Mouse (Mus musculus) heart, embryonic 11.5 days (tissue): ENCODE measurements around the gene Gm10600. TPM values are rescaled to one million over a fixed set of nuclear protein-coding genes. Genes with fewer than 3 reads are reported as not detected.
"Not testable (repeated sequence)": the region's sequence is repeated elsewhere in the genome, so short reads cannot be mapped to it uniquely, and the experiment has no call there.

ENCODE experiments used
- ATAC-seq: fragments of 200-750 bp; cut with Nextera tagmentation; replicated peaks from 2 replicates; pipeline ENCODE4 v1.8.0; 2017; ENCODE audit warnings: moderate library complexity; ENCODE audit not compliant: insufficient number of reproducible peaks, low FRiP score, low TSS enrichment
- H3K27ac ChIP-seq: fragments of 300-500 bp; sonication (generic); 2 replicates; pipeline ENCODE4 v1.5.1; 2014; ENCODE audit warnings: mild to moderate bottlenecking, low read depth, low read length
- H3K27me3 ChIP-seq: fragments of 300-500 bp; sonication (generic); 2 replicates; pipeline ENCODE4 v1.6.1; 2014; ENCODE audit warnings: mild to moderate bottlenecking, low read length, mixed read lengths; ENCODE audit not compliant: control insufficient read depth, insufficient read depth
- H3K36me3 ChIP-seq: fragments of 300-500 bp; sonication (generic); 2 replicates; pipeline ENCODE4 v1.6.1; 2014; ENCODE audit warnings: mild to moderate bottlenecking, low read length, moderate library complexity, mixed read lengths; ENCODE audit not compliant: control insufficient read depth, insufficient read depth
- H3K4me1 ChIP-seq: fragments of 300-500 bp; sonication (generic); 2 replicates; pipeline ENCODE4 v1.6.1; 2014; ENCODE audit warnings: low read length; ENCODE audit not compliant: control insufficient read depth, insufficient read depth
- H3K4me2 ChIP-seq: fragments of 300-500 bp; sonication (generic); 2 replicates; pipeline ENCODE4 v1.6.1; 2014; ENCODE audit warnings: mild to moderate bottlenecking, moderate library complexity
- H3K4me3 ChIP-seq: fragments of 300-500 bp; sonication (generic); 2 replicates; pipeline ENCODE4 v1.5.1; 2014; ENCODE audit warnings: low read depth, low read length
- H3K9ac ChIP-seq: fragments of 300-500 bp; sonication (generic); 2 replicates; pipeline ENCODE4 v1.6.1; 2014; ENCODE audit warnings: mild to moderate bottlenecking, low read depth, low read length, moderate library complexity
- H3K9me3 ChIP-seq: fragments of 300-500 bp; sonication (generic); replicated peaks from 2 replicates; pipeline ENCODE4 v1.6.1; 2016; ENCODE audit warnings: low read length; ENCODE audit not compliant: control insufficient read depth
- WGBS: fragments of 180-500 bp; shearing (Covaris S2); extraction: QIAGEN DNeasy Blood & Tissue Kit; methylation state at CpG from one replicate; pipeline ENCODE4 v1.1.7; 2014; ENCODE audit not compliant: insufficient replicate concordance; 5-methylcytosine and 5-hydroxymethylcytosine counted together
- polyA plus RNA-seq: library from polyadenylated mRNA; unstranded; fragments of >200 nt; fragmentation: Nextera tagmentation; extraction: Ambion mirVana; gene quantifications from 2 replicates; pipeline ENCODE4 v1.2.1, GENCODE M21; 2014

Gene Gm10600
- not detected in 2 replicates for polyA plus RNA-seq

DNA sequence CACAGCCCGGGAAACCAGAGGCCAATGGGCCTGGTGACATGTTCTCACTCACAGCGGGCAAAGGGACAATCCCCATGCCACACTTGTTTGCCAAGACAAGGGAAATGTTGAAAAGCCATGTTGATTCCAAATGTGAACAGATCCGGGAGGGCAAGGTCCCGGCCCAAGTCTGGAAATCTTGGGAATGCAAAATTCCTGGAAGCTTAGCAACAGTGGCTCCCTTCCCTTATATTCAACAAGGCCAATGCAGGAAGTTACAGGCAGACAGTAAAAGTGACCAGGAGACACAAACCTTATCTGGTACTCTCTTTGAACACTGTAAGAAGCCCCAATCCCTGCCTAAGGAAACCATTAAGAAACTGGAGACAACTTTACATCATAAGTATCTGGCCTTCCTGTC is at the start of gene Gm10600:
Gene Gm10600, plus strand, starts transcription at position 301 of the 400 bp plus-strand sequence.
- H3K9me3 ChIP-seq, H3K4me2 ChIP-seq, H3K9ac ChIP-seq, H3K36me3 ChIP-seq, H3K27me3 ChIP-seq, H3K4me1 ChIP-seq, ATAC-seq, H3K27ac ChIP-seq, H3K4me3 ChIP-seq: not testable (repeated sequence)
- no CpG with 5 or more reads among the region's 4 CpGs for WGBS

- H3K27ac ChIP-seq, H3K4me3 ChIP-seq, H3K36me3 ChIP-seq, H3K9ac ChIP-seq, ATAC-seq, H3K27me3 ChIP-seq, H3K4me2 ChIP-seq, H3K9me3 ChIP-seq, H3K4me1 ChIP-seq: not testable (repeated sequence)
- no CpG with 5 or more reads among the region's 5 CpGs for WGBS
These were observed 15.0 kb downstream of the Gm10600 start, which contains the start of gene Ccl21b for GRCm38 (mm10) chr4:42255467-42255866. TSS of gene Ccl21b (plus strand) at chr4:42255767.

Other genes with a start within 250 kb of the Gm10600 start
- not detected in 2 replicates for gene Gm21093, start 205.9 kb upstream of the Gm10600 start, polyA plus RNA-seq
- gene Gm3893, start 149.4 kb upstream of the Gm10600 start, polyA plus RNA-seq, result not detected in 2 replicates
- 0.56 TPM in 1 of 2 replicates, not detected in the other for gene Gm13304, start 125.8 kb upstream of the Gm10600 start, polyA plus RNA-seq
- not detected in 2 replicates for gene Gm13306, start 87.2 kb upstream of the Gm10600 start, polyA plus RNA-seq
- 0.56 TPM in 1 of 2 replicates, not detected in the other for gene Gm13305, start 72.0 kb upstream of the Gm10600 start, polyA plus RNA-seq
- not detected in 2 replicates for gene Ccl21b, start 15.1 kb downstream of the Gm10600 start, polyA plus RNA-seq
- gene Gm21953, start 53.6 kb downstream of the Gm10600 start, polyA plus RNA-seq, result not detected in 2 replicates
- 0.06 and 0.07 TPM in 2 replicates for gene Fam205a3, start 77.7 kb downstream of the Gm10600 start, polyA plus RNA-seq
- not detected in 2 replicates for gene Gm21586, start 198.7 kb downstream of the Gm10600 start, polyA plus RNA-seq
- not detected in 2 replicates for gene Gm2163, start 226.1 kb downstream of the Gm10600 start, polyA plus RNA-seq